Mouse (Mus musculus) midbrain, embryonic 11.5 days (tissue): ENCODE data around the gene Pramef6. TPM values are rescaled to one million over a fixed set of nuclear protein-coding genes. Genes with fewer than 3 reads are reported as not detected.
"Not testable (repeated sequence)": the region's sequence is repeated elsewhere in the genome, so short reads cannot be mapped to it uniquely, and the experiment has no call there.

Experiments used
- ATAC-seq: fragments of 200-750 bp; cut with Nextera tagmentation; 2 replicates; pipeline ENCODE4 v1.8.0; 2017; ENCODE audit warnings: moderate TSS enrichment, moderate library complexity; ENCODE audit not compliant: low FRiP score
- DNase-seq: peaks from one replicate; pipeline ENCODE4 v3.0.0; 2015; ENCODE audit warnings: low spot score; ENCODE audit errors: missing footprints
- H3K27ac ChIP-seq: fragments of 300-500 bp; sonication (generic); 2 replicates; pipeline ENCODE4 v1.5.1; 2014; ENCODE audit warnings: low read depth, low read length
- H3K27me3 ChIP-seq: fragments of 300-500 bp; sonication (generic); 2 replicates; pipeline ENCODE4 v1.6.1; 2014; ENCODE audit warnings: mild to moderate bottlenecking, low read length, moderate library complexity, mixed read lengths; ENCODE audit not compliant: control insufficient read depth, insufficient read depth
- H3K36me3 ChIP-seq: fragments of 300-500 bp; sonication (generic); 2 replicates; pipeline ENCODE4 v1.6.1; 2014; ENCODE audit warnings: mild to moderate bottlenecking, low read length, moderate library complexity, mixed read lengths; ENCODE audit not compliant: control insufficient read depth, insufficient read depth
- H3K4me1 ChIP-seq: fragments of 300-500 bp; sonication (generic); 2 replicates; pipeline ENCODE4 v1.6.1; 2014; ENCODE audit warnings: low read length; ENCODE audit not compliant: control insufficient read depth, insufficient read depth
- H3K4me2 ChIP-seq: fragments of 300-500 bp; sonication (generic); 2 replicates; pipeline ENCODE4 v1.6.1; 2014; ENCODE audit warnings: mild to moderate bottlenecking, moderate library complexity
- H3K4me3 ChIP-seq: fragments of 300-500 bp; sonication (generic); 2 replicates; pipeline ENCODE4 v1.5.1; 2014; ENCODE audit warnings: low read depth, low read length
- H3K9ac ChIP-seq: fragments of 300-500 bp; sonication (generic); 2 replicates; pipeline ENCODE4 v1.6.1; 2014; ENCODE audit warnings: low read length
- H3K9me3 ChIP-seq: fragments of 300-500 bp; sonication (generic); 2 replicates; pipeline ENCODE4 v1.6.1; 2016; ENCODE audit warnings: low read length; ENCODE audit not compliant: control insufficient read depth
- WGBS: fragments of 180-500 bp; shearing (Covaris S2); extraction: QIAGEN DNeasy Blood & Tissue Kit; methylation state at CpG from one replicate; pipeline ENCODE4 v1.1.7; 2014; 5-methylcytosine and 5-hydroxymethylcytosine counted together
- polyA plus RNA-seq: library from polyadenylated mRNA; unstranded; fragments of >200 nt; fragmentation: Nextera tagmentation; extraction: Ambion mirVana; gene quantifications from 2 replicates; pipeline ENCODE4 v1.2.1, GENCODE M21; 2014

Pramef6 gene
- not detected in 2 replicates for polyA plus RNA-seq

- H3K27me3 ChIP-seq, H3K4me3 ChIP-seq, H3K4me2 ChIP-seq, H3K9ac ChIP-seq, H3K9me3 ChIP-seq, H3K36me3 ChIP-seq, DNase-seq, H3K27ac ChIP-seq, ATAC-seq, H3K4me1 ChIP-seq: not testable (repeated sequence)
- WGBS, result 84% methylated on average over 1 of the region's 1 CpGs
These were observed at the start of gene Pramef6 for GRCm38 (mm10) chr4:143900280-143900679. Gene Pramef6 (minus strand): TSS chr4:143900380.

GRCm38 (mm10) chr4:143894406-143894805, 5.8 kb downstream of the Pramef6 start:
- H3K27ac ChIP-seq, H3K36me3 ChIP-seq, H3K4me1 ChIP-seq, DNase-seq, ATAC-seq, H3K4me3 ChIP-seq, H3K4me2 ChIP-seq, H3K9ac ChIP-seq, H3K27me3 ChIP-seq: not testable (repeated sequence)
- peaks cover 13% of the 10 kb centered on the region; the same call in 1 of the 2 replicates for H3K9me3 ChIP-seq
- WGBS, result 95% methylated on average over 3 of the region's 3 CpGs

- H3K4me1 ChIP-seq, DNase-seq, H3K36me3 ChIP-seq, H3K9ac ChIP-seq, H3K27ac ChIP-seq, H3K4me2 ChIP-seq, H3K9me3 ChIP-seq, H3K4me3 ChIP-seq, ATAC-seq, H3K27me3 ChIP-seq: not testable (repeated sequence)
- WGBS, result 76% methylated on average over 1 of the region's 1 CpGs
These were observed 17.8 kb downstream of the Pramef6 start for GRCm38 (mm10) chr4:143882371-143882770.

DNA sequence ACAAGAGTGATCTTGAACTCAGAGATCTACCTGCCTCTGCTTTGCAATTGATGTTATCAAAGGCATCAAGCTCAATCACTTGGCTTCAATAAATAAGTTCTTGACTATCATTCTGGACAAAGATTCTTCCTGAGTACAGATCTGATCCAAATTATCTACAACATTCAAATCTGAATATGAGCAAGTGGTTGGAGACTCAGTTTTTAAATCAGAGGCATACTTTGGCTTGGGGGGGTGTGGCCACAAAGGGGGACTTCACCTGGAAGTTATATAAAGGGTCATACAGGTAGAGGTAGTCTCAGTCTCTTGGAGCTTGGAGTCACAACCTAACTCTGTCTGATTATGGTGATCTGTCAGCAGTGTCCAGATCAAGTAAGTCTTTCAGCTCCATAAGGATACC, 54.0 kb downstream of the Pramef6 start, which contains the start of gene Gm13103:
Gene Gm13103, plus strand, starts transcription at position 301 of the 400 bp plus-strand sequence.
- not testable (repeated sequence) for H3K9me3 ChIP-seq, H3K4me3 ChIP-seq

More for the DNA sequence above, 54.0 kb downstream of the Pramef6 start, which contains the start of gene Gm13103:
- H3K4me2 ChIP-seq, ATAC-seq, H3K27ac ChIP-seq, H3K36me3 ChIP-seq, H3K27me3 ChIP-seq, DNase-seq, H3K4me1 ChIP-seq, H3K9ac ChIP-seq: not testable (repeated sequence)

Other genes with a start within 250 kb of the Pramef6 start
- gene Gm13088, start 243.1 kb downstream of the Pramef6 start, polyA plus RNA-seq, result not detected in 2 replicates
- not detected in 2 replicates for gene Gm13089, start 197.7 kb downstream of the Pramef6 start, polyA plus RNA-seq
- not detected in 2 replicates for gene Gm13078, start 180.9 kb downstream of the Pramef6 start, polyA plus RNA-seq
- not detected in 2 replicates for gene Gm13023, start 111.0 kb downstream of the Pramef6 start, polyA plus RNA-seq
- not detected in 2 replicates for gene Gm13084, start 84.3 kb downstream of the Pramef6 start, polyA plus RNA-seq
- gene Gm13103, start 53.9 kb downstream of the Pramef6 start, polyA plus RNA-seq, result not detected in 2 replicates
- gene Pramef25, start 50.6 kb upstream of the Pramef6 start, polyA plus RNA-seq, result not detected in 2 replicates
- gene Gm13101, start 66.6 kb upstream of the Pramef6 start, polyA plus RNA-seq, result not detected in 2 replicates
- not detected in 2 replicates for gene Pramef17, start 94.0 kb upstream of the Pramef6 start, polyA plus RNA-seq
- gene Pramel4, start 158.7 kb upstream of the Pramef6 start, polyA plus RNA-seq, result not detected in 2 replicates
- gene Gm13102, start 206.1 kb upstream of the Pramef6 start, polyA plus RNA-seq, result not detected in 2 replicates